Mouse (Mus musculus) adrenal gland, adult 2 months (tissue): ENCODE results near the gene Usp6nl. TPM values are rescaled to one million over a fixed set of nuclear protein-coding genes. Genes with fewer than 3 reads are reported as not detected.

Experiments used
- DNase-seq: peaks from one replicate; pipeline ENCODE4 v3.0.0; 2021
- long read RNA-seq: library from polyadenylated mRNA; stranded (forward); transcript quantifications from one replicate; pipeline ENCODE4 v2.0.0, GENCODE M21; 2021
- polyA plus RNA-seq: library from polyadenylated mRNA; depleted of rRNA; stranded (reverse); fragments of >200 nt; gene quantifications from 2 replicates; pipeline ENCODE4 v1.2.3, GENCODE M21; 2012; rRNA removed
- total RNA-seq, 2 experiments: library from RNA; stranded (reverse); gene quantifications; 2 replicates each; pipeline ENCODE4 v1.2.3; 2021

Gene Usp6nl
- total RNA-seq (10 to 100 TPM; 35.9 to 42.0 TPM), polyA plus RNA-seq (3.3 and 5.9 TPM in 2 replicates)
- long read RNA-seq, full-length matches to known transcripts: 4 of 11 reads
- long read RNA-seq, partial matches to known transcripts: 0 of 11 reads
- long read RNA-seq, other reads (novel, unspliced or antisense): 7 of 11 reads

DNA sequence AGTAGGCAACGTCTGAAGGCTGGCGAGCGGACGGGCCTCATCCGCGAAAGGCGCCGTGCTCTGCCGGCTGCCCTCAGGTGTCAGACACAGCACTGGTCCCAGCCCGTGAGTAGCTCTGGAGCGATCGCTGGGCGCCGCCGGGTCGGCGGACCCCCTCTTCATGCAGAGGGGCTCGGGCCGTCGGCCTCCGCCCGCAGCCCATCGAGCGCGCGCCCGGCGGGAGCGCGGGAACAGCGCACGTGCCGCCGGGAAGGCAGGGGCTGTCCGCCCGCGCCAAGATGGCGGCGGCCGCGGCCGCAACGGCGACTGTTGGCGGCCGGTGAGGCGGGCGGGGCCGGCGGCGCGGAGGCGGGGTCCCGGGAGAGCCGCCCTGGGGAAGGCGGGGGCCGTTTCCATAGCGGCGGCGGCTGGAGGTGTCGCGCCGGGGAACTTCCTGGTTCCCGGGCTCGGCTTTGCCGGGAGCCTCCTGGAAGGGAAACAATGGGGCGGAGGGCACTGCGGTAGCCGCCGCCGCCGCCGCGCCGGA is at the start of gene Usp6nl:
Gene Usp6nl (plus strand): TSS at position 292 of the 526 bp plus-strand sequence.
- DNase-seq: peak; percentile 97

DNA sequence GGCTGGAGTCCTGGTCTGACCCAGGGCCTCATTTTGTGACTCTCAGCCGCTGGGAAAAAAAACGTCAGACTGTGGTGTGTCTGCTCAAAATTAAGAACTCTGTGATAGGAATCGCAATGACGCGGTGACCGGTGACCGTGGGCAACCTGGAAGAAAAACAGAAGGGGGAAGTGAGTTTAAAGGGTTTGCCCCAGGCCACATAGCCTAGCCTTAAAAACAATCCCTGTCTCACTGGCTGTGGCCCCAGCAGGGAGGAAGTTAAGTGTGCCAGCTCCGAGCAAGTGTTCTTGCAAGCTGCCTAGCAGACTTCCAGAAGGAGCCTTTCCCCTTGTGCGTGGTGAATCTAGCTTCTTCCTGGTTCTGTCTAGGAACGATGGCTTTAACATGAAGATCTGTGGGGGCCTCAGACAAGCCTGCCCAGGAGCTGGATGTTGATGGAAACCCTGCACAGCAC is 49.0 kb upstream of the Usp6nl start:
- no peak for DNase-seq

DNA sequence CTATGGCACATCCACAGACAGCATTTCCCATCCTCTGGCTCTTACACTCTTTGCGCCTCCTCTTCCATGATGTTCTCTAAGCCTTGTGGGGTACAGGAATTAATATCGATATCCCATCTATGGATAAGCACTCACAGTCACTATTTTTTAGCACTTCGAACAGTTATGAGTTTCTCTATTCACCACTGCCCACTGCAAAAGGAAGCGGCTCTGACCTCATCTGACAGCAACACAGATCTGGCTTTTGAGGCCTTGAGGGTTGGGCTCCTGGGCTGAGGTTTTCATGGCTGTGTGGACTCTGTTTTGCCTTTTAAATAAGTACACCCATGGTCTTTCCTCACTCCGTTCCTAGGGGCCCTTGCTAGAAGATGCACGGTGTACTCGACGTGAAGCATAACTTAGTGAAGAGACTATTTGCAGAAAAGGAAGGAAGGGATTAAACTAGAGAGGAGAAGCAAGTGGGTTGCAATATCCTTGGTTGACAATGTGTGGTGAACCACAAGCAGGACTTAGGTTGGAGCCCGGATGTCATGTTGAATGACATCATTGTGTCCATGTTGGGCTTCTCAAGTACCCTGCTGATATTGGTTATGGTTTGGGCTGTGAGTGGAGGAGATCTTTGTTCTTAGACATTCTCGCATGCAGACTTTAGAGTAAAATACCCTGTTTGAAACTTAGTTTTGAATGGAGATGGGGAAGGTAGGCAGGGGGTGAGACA is 43.5 kb upstream of the Usp6nl start:
- DNase-seq: no peak

DNA sequence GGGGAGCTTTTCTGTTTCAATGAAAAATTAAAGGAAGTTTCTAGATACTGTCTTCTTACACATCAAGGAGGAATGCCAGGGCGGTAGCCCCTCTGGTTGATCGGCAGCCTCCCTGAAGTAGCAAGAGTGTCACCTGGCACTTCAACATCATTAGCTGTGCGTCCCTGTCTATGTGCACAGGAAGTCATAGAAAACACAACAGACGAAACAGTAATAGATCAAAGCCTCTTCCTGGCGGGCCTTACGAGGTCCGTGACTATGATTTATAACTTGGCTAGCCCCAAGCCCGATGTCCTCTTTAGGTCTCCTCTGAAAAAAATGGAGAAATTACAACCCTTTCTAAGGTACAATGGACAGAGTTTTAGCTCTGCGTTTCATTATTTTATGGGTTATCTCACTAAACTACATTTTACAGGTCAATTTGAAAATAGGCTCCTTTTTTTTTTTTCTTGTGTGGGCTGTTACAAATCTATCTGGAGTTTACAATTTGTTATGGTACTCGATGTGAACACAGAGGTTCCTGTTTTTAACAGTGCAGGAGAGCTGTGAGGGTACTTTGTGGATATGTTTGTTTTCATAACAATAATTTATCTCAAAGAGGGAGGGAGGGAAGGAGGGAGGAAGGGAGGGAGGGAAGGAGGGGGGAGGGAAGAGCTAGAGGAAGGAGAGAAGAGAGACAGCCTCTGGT is 42.7 kb upstream of the Usp6nl start:
- DNase-seq: no peak

DNA sequence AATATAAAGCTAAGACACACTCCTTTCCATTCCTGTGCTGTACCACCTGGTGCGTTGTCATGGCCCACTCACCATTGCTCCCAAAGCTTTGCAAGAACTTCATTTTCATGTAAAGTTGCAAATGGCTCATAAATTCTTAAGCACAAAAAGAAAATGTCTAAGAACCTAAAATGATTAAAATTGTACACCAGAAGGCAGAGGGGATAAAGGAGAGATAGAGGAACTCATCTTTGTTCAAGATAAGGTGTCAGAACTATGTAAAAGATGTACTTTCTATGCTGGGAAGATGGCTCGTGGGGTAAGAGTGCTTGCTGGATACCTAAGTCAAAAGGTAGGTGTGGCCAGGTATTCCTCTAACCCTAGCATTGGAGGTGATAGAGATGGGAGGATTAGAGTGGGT is 38.9 kb upstream of the Usp6nl start:
- no peak for DNase-seq

DNA sequence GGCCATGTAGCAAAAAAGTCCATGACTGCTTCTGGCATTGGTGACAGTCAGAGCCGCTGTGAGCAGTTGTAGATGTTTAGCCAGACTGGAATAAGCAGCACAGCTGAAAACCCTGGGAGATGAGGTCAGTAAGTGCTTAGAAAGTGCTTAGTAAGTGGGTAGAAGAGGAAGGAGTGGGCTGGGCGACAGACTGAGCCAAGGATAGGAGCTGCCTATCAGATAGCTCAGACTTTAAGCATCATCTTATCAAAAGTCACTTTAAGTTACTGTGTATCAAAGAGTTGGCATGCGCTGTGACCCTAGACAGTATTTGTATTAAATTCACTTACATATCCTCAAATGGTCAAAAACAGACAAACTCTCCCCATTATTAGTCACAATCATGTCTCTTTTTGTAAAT is 37.7 kb upstream of the Usp6nl start:
- no peak for DNase-seq

DNA sequence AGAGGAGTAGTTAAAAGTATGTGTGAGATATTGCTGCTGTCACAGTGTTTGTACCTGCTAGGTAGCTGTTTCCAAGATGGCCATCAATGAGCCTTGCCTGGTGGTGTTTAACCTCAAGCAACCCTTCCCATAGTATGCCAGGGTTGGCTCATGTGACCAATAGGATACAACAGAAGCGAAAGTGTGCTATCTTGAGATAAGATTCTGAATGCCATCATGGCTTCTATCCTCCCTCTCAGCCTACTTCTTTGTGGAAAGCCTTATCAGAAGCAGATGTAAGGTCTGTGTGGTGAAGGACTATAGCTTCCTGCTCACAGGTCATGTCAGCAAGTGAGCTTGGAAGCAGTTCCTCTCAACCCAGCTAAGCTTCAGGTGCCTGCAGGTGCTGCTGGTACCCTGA is 36.7 kb upstream of the Usp6nl start:
- DNase-seq: no peak

DNA sequence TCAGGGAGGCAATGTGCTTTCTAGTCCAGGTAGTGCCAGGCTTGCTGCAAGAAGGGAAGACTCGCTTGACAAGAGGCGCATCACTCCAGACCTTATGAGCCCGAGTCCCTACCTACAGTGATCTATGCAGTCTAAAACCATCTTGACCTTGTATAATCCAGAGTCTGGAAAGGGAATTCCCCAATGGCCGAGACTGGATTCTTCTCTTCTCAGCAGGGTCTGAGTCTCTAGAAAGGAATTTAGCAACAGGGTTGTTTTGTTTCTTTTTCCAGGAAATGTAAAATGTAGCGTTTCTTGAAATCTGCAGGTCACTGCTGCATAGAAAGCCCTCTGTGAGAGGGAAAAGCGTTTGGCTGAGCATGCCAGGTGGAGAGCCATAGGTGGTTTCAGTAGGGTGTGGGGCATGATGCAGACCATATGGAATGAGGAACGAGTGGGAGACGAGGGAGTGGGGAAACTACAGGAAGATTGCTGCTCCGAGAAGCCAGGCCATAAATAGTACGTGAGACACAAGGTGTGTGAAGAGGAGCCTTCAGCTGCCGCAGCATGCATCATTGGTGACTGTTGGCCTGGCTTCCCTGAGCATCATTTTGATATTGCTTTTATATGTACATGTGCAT is 28.5 kb upstream of the Usp6nl start:
- DNase-seq: no peak

DNA sequence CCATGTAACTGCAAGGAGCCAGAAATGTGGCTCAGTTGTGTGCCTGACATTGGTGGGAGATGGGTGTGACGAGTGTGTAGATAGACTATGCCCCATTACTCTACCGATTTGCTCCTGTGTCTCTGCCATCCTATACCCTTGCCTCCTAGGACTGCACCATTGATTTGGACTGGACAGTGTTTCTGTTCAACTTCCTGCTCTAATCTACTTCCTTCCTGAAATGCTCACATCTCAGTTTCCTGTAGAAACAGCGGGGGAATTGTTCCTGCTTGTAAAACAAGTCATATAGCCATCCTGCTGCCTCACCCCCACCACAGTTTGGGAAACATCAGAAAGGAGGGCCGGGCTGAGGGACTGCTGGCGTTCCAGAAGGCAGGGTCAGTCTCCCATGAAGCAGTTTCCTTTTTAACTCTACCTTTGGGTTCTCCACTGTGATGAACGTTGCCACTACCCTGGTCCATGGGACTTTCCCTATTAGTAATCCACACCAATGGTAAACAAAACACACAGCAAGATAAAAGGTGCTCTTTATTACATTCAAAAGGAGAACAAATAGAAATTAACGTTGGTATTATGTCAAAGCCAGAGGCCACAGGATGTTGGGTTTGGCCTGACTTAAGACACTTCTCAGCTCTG is 27.4 kb upstream of the Usp6nl start:
- no peak for DNase-seq

DNA sequence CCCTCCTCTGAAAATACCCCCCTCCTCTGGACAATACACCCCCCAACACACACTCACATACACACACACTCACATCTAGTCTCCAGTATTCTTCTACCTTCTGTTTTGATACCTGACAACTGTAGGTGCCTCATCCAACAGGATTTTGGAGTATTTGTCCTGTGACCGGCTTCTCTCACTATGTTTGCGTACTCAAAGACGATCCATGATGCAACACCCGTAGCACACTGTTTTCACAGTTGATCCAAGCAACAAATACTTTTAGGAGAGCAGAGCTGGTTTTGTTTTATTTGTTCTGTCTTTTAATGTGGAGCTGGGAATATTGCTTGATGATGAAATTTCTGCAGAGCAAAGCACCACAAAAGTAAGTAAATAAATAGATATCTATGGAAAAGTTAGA is 17.7 kb upstream of the Usp6nl start:
- no peak for DNase-seq

DNA sequence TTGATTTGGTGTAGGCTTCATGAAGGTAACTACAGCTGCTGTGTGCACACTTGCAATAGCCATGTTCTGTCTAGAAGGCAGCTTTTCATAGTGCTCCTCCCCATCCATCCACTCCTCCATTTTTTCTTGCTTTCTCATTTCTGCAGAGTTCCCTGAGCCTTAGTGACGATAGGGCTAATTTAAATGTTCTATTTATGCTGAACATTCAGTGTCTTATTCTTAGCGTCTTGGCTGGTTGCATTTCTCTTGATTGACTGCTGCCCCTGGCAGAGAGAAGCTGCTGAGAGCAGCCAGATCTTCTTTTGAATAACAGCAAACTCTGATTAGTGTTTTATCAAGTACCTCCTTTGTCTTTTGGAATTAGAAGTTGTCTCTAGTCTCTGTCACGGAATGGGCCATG is 15.6 kb upstream of the Usp6nl start:
- DNase-seq: no peak

DNA sequence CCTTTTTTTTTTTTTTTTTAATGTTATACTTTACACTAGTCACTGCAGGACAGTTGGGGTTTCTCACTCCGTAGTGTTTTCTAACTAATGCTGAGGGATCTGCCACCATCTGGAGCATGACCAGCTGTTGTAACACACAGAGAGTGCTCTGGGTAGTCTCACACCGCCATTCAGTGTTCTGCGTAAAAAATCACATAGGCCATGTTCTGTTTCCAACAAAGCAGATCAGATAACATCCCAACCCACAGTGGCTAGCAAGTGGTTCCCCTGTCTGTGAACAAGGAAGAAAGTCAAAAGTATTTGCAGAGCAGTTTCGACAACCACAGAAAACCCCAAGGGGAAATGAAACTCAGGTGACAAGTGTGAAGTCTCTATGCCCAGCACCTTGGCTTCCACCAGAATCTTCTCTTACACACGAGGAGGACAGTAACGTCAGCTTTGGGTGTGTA is 13.1 kb upstream of the Usp6nl start:
- no peak for DNase-seq

DNA sequence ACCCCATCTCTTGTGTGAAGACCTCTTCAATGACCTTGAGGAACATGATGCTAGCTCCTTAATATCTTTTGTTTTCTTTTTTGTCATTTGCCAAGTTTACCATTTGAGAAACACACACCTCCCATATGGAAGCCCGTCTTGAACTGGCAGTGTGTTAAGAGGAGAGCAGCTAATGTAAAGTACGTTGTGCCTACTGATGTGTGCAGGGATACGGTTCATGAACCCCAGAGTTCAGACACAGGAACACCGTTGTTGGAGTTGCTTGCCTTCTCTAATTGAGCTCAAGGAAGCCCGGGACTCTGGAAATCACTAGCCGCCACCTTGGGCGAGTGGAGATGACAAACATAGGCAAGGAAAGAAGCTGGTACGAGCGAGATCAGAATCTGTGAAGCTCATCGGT is 9.7 kb upstream of the Usp6nl start:
- DNase-seq: no peak

DNA sequence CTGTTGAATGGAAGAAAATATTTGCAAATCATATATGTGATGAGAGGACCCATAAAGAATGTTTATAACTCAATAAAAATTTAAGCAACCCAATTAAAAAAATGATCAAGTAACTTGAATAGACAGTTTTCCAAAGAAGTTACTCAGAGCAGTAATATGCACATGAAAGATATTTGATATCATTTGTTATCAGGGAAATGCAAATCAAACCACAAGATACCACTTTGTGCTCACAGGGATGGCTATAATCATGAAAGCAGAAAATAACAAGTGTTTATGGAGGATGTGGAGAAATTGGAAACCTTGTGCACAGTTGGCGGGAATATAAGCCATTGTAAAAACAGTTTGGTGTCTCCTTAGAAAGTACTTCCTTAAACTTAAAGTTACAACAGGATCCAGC is 8.7 kb upstream of the Usp6nl start:
- no peak for DNase-seq

DNA sequence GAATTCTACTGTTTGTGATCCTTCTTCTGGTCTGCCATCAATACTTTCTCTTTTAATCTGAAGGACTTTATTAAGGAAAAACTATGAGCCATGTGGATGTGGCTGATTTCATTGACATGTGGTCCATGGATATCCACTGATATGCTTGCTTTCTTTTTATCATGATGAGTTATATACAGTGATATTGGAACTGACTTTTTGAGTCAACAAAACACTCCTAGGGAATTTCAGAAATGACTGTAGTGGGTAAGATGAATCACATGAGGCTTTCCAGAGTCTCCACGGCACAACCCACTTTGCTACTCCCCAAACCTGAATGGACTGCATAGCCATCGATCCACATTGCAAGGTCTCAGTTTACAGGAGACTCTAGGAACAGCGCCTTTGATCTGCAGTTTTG is 2.3 kb upstream of the Usp6nl start:
- no peak for DNase-seq

DNA sequence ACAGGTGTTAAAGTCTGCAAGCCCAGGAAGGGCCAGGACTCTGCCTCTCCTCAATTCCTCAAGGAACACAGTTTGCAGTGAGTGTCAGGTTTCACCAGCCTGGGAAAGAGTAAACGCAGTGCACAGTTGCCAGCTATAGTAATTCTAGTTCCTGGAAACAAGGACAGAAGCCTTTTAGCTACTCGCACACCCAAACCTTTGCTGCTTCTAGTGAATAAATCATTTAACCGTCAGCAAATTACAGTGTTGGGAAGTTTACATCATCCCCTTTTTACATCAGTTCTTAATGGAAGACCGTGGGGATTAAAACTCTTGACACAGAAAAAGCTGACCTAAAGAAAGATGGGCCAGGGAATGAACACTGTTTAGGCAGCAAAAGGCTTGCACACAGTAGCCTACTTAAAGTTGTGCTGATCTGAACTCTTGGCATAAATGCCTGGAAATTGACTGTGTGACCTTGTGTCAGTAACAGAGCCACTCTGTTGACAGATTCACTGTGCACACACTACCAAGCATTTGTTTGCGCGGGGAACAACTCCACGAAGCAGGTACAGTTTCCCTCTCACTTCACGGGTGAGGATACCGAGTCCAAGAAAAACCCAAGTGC is 595 bp upstream of the Usp6nl start:
- no peak for DNase-seq

DNA sequence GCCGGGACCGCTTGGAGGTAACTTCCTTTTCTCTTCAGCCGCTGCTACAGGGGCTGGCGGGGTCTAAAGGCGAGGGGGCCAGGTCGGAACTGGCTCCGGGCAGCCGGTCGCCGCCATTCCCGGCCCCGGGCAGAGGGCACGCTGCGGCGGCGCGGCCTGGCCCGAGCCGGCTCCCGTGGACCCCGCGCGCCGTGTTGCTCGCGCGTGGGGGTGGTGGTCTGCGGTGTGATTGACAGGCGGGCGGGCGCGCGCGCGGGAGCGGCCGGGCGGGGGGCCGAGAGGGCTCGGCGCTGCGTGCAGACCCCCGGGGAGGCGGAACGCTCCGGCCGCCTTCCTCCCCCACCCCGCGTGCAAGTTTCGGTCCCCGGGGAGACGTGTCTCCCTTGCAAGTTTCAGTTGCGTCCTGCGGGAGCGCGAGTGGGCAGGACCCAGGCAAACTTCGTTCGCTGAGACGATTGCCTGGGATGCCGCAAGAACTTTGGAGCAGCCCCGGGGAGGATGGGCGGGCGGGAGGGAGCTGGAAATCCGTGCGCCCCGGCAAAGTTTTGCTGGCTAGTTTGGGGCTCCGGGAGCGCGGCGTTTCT is 563 bp downstream of the Usp6nl start:
- DNase-seq: peak; percentile 80

DNA sequence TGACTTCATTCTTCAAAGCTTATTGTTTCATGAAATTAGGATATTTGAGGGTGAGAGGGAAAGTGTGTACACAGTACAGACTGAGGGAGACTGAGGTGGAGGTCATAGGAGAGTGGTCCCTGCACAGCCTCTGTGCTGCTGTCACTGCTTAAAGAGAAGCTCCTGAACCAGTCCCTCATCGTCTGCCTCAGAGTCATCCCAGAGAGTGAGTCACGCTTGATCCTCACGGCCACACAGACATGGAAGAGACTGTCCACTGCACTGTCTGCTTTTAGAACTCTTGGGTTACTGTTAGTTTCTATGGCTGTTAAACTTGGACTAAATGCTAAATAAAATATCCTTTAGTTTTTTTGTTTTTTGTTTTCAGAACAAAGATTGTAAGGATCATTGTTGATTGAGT is 3.2 kb downstream of the Usp6nl start:
- DNase-seq: peak; percentile 75

DNA sequence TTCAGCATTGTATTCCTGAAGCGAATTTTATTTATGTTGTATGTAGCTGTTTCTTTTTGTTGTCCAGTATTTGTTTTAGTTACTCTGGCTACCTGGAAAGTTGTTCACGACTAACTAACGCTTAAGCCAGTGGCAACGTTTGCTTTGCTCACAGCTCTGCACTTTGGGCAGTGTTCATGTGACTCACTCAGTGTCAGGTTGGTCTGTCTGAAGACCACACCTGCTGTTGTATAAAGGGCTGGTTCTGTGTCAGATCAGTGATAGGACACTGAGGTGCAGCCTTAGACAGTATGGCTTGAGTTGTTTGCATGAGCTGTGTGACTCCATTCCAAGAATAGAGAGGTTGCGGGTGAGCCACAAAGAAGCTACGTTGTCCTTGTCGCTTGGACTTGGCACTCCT is 6.5 kb downstream of the Usp6nl start:
- no peak for DNase-seq

DNA sequence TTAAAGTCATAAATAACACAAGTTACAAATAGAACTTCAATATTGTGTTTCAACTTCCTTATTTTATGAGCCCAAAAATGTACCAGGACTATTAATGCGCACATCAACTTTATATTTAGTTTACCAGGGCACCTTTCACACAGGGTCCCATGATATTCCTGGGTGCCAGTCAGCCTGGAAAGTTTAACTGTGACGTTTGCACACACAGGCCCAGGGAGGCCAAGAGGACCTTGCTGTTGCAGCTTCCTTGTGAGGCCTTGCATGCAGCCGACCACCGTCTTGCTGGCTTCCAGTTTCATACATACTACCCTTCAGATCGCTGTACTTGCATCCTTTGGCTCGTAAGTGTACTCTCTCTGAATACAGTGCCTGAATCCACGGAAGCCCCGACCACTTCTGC is 8.3 kb downstream of the Usp6nl start:
- no peak for DNase-seq
